Mouse (Mus musculus): ENCODE results near the gene Npy4r.

The Npy4r gene

DNA sequence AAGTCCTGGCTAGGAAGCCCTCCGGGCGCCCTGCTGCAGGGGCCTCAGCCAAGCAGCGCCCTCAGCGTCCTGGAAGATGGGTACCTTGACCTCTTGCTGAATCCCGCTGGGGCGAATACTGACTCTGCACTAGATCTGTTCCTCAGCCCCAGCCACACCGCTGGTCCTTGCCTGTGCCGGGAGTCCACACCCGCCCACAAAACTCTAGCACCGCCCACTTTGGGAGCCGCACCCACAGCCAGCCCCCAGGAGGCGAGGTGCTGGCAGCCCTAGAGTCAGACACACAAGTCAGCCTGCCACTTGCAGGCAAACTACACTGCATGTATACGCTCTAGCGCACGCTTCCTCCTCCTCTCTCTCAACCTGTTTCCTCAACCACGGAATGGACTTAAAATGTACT is at the start of gene Npy4r:
Gene Npy4r, minus strand, starts transcription at position 148 of the 400 bp plus-strand sequence.
- in situ Hi-C loops (cut with MboI), result no loop called here

DNA sequence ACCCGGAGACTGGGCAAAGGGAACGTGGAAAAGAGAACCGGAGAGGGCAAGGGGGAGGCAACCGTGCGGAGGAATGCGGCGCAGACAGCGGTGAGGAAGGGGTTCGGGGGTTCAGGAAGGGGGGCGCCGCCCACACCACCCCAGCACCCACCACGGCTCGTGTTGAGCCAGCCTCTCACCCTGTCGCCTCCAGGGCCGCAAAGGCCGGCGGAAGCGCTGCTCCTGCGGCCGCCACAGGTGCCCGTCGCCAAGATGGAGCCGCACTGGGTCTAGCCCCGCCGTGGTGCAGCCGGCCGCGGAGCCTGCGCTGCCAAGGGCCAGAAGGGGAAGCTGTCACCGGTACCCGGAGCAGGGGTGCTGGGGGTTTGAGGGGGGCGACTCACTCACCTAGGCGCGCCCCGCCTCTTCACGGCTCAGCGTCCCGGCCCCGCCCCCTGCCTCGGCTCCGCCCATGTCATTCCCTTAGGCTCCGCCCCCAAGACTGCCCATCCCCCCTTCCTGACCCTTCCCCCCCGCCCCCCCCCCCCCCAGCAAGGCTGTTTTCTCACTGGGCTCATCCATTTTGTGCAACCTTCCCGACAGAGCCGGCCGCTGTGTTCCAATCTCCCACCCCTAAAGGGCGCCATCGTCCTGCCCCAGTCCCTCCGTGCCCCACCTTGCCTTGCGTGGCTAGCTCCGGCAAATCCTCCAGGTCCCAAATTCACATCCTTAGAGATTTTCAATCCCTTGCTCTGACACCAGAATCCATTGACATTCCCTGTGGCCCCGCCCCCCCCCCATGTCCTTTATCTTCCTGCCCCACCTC is 49.1 kb upstream of the Npy4r start, which contains the start of gene Gprin2:
Gene Gprin2, minus strand, starts transcription at position 423 of the 805 bp plus-strand sequence.
- in situ Hi-C loops (cut with MboI), result no loop called here

DNA sequence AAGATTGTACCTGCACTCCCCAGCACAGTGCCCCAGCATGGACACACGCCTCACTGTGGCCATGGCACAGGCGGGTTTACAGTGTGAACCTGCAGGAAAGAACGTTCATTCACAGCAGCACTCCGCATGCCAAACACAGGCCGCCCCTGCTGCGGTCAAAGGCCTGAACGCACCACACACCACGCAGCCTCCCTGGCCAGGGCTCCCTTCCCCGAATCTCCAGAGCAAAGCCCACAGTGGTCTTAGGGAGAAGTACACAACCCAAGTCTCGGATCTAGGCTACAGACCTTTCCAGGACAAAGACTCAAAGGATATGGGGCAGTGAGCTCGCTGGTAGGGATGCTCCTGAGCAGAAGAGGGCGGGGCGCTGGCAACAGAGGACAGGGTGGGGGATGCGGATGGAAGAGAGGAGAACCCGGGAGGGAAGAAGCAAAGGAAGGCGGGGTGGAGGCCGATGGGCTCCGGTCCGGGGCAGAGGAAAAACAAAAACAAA is 48.5 kb upstream of the Npy4r start:
- in situ Hi-C loops (cut with MboI), result no loop called here

DNA sequence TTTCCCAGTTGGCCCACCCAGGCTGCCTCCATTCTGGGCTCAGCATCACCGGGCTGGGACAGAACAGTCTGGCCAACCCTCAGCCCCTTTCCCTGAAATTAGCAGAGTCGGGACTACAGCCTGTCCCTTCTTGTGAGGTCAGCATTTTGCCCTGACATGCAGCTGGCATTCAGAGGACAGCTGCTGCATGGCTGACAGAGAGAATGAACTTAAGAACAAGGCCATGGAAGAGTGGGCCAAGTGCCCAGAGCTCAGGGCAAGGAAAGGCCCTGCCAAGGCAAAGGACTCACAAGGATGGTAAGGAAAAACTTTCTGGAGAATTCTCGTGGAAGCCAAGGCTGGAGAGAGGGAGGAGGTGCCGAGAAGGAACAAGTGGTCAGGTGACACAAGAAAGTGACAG is 44.4 kb upstream of the Npy4r start:
- in situ Hi-C loops (cut with MboI), result no loop called here

DNA sequence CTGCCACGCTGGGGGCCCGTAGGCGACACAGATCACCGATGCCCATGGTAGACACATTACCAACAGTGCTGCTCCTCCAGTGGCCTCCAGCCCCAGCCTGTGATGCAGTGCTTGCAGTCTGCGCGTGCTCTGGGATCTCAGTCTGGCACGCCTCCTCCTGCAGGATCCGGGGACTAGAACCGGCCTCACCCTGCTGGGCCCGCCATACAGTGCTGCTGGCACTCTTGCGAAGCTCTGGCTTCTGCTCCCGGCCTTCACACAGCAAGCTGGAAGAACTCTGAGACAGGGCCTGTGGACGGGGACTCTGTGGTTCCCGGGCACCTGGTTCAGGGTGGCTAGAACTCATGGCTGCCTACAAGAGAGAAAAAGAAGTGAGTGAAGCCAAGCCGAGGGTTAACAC is 43.2 kb upstream of the Npy4r start:
- in situ Hi-C loops (cut with MboI), result no loop called here

DNA sequence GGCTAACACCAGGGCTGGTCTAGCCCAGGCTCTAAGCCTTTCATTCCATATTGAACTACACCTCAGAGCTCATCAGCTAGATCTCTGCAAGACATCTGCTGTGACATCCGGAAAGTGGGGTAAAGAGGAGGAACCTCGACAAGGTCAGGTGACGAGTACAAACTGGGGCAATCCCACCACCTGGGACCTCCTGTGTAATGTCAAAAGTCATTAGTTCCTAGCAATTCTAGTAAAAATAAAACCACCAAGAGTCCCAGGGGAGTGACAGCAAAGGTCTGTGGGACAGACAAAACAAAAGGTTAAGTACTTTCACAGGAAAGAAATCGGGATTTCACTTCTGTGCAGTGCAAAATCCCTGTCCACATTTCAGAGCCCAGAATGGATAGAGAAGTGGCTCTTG is 41.6 kb upstream of the Npy4r start:
- in situ Hi-C loops (cut with MboI), result no loop called here

DNA sequence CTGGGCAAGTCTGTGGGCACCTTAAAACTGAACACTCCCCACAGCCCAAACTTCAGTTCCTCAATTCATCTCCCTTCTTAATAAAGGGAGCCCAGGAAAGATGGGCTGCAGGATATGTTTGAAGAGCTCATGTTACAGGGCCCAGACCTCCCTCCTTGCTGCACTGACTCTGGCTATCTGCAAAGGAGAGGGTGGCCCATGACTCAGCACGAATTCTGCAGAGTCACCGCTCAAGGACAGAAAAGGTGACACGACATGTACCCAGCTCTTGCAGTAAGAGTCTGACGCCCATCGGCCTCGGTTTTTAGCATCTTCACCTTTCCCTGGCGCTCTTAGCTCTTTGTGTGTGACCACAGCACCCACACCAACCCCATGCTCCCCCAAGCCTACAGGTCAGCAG is 38.1 kb upstream of the Npy4r start:
- in situ Hi-C loops (cut with MboI), result no loop called here

DNA sequence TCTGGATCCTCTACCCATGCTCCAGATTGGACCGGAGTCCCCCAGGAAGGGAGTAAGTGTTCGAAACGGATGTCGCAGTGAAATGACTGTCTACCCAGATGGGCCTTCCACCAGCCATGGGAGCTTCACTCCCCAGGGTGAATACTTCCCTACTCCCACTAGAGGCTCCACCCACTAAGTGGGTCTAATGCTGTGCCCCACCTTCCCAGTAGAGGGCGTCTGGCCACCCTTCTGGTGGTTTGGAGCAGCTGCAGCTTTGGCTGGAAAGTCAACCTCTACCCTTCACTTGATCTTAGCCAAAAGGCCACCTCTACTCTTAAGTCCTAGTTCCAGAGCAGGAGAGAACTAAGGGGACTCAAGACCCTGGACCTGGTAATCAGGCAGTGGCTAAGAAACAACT is 36.3 kb upstream of the Npy4r start:
- in situ Hi-C loops (cut with MboI), result no loop called here

DNA sequence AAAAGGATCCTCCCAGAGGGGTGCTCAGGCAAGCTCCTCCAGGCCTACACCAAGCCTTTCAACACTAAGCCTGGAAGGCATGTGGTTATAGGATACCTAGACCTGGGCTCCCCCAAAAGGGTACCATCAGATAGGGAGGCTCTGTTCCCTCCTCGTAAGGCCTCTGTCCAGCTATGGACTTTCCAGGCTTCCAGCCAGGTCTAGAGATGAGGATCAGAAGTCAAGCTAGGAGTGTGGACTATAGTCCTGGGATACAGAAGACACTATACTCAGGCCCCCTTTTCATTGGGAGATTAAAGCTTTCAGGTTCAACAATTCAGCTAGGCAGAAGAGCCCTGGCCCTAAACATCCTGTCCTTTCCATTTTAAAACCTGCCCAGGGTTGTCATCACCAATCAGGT is 30.8 kb upstream of the Npy4r start:
- in situ Hi-C loops (cut with MboI), result no loop called here

DNA sequence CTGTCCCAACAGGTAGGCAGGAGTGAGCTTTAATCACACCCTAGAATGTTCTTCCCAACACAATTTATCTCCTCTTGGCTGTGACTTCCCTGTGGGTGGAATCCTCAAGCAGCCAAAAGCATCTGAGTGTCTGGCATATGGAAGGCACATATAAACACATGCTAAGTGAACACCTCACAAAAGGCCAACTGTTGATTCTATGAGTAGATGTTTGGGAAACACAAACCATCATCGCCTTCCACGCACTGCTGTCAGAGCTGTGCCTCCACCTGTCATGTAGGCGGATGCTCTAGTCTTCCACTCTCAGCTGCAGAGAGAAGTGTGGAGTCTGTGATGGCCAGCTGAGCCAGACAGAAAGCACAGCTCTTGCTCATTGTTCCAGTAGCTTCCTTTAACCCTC is 27.1 kb upstream of the Npy4r start:
- in situ Hi-C loops (cut with MboI), result no loop called here

DNA sequence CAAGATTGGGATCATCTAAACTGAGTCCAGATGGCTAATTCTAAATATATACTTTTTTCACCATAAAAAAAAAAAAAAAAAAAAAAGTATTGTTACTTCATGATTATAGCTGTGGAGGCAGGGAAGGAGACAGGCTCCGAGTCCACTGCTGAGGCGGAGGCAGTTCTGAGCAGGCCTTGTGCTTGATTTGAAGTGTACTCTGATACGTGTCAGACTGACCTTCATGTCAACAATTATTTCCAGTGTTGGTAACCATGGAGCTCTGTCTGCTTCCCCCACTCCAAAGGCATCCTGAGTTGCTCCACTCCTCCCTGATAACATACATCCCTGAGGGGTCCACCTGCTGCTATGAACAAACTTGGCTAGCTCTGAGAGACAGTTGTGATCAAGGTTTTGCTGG is 18.8 kb upstream of the Npy4r start:
- in situ Hi-C loops (cut with MboI), result no loop called here

DNA sequence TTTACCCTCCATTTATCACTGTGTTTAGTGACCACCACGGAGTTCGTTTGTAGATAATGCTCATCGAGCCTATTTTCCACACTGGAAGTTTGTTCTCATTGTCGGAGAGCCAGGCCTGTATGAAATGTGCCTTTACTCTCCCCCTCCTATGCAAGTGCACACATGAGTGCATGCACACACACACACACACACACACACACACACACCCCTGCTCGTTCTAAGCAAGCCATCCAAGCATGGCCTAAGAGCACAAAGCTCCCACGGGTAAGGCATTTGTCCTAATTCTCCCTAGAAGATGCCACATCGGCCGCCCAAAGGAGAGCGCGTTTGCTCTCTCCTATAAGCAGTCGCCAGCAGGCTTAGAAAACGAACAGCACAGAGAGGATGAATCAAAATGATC is 3.5 kb upstream of the Npy4r start:
- in situ Hi-C loops (cut with MboI), result no loop called here

DNA sequence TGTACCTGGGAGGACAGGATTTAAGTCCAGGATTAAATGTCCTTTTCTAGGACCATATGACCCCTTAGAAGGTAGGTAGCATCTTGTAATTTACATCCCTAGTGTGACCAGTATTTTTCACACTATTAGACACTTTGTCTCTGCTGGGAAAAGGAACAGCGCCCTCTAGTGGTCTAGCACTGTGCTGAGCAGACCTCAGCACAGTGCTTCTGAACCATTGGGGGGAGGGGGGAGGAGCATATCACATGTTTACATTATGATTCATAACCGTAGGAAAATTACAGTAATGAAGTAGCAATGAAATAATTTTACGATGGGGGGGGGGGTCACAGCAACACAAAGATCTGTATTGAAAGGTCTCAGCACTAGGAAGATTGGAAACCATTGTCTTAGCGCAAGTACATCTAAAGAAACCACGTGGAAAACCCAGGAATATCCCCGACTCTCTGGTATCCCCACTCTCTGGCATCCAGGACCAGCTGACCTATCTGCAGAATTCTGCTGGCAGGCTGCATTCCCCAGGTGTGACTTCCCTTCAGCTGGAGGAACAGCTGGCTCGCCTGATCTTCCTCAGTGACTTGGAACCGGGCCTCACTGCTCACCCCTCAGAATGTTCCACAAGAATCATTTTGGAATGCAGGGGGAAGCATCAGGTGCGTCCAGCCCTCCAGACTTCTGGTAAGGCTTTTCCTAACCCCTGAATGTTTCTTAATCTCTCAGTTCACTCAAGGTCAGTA is 2.5 kb upstream of the Npy4r start:
- in situ Hi-C loops (cut with MboI), result no loop called here

DNA sequence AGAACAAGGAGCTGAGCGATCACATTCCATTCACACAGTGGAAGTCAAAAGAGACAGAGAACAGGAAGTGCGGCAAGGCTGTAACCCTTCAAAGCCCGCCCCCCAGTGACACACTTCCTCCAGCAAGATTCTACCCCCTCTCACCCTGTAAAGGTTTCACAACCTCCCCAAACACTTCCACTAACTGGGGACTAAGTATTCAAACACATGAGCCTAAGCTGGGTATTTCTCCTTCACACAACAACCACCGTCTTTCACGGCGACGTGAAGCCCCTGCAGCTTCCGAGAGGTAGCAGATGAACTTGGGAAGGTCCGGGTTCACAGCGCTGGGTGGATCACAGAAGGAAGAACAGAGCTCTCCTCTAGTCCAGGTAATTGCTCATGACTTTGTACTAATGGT is 9.4 kb downstream of the Npy4r start:
- in situ Hi-C loops (cut with MboI), result no loop called here

DNA sequence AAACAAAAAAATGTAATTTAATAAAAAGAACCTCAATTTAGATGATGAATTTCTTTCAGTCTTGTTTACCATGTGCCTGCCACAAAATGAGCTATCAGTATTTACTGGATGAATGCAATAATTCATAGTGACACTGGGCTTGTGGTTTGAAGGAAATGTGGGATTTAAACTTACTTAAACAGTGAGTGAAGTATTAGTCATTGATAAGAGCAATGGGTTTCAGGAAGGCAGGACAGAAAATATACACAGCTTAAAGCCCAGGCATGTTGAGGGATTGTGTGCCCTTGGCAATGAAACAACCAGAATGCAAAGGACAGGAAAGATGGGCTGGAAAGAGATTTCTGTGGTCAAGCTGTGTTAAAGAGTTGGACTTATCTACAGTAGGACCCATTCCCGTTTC is 10.0 kb downstream of the Npy4r start:
- in situ Hi-C loops (cut with MboI), result no loop called here

DNA sequence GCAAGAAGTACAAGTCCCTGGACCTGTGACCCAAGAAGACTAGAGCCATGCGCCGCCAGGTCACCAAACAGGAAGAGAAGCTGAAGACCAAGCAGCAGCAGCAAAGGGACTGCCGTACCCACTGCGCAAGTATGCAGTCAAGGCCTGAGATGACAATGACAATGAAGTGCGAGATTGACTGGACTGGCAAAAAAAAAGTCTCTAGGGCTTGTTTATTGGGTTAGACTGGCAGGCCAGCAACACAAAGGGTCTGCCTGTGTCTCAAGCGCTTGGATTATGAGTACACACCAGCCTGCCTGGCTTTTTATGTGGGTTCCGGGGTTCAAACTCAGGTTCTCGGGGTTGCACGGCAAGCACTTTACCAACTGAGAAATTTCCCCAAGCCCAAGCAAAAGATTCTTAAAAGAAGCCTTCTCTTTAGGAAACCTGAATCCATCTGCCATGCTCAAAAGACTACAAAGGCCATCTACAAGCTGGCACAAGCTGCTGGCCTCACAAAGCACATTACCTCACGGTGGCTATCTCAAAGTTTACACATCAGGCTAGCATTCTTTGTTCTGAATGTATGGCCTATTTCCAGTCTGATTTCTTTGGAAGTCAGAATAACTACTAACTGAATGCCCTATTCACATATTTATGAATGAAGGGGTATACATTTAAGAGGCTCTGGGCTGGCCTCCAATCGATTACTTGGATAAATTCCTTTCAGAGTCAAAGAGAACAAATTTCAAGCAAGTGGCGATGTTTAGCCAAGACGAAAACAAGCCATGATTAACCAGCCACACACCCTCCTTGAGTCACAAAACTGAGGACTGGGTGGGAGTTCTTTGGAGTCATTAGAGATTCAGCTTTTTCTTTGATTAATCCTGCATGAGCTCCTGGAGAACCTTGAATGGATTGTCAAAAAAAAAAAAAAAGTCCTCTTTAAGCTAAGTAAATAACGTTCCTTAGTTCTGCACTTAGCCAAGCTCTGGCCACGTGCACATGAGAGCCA is 12.3 kb downstream of the Npy4r start:
- in situ Hi-C loops (cut with MboI), result no loop called here

DNA sequence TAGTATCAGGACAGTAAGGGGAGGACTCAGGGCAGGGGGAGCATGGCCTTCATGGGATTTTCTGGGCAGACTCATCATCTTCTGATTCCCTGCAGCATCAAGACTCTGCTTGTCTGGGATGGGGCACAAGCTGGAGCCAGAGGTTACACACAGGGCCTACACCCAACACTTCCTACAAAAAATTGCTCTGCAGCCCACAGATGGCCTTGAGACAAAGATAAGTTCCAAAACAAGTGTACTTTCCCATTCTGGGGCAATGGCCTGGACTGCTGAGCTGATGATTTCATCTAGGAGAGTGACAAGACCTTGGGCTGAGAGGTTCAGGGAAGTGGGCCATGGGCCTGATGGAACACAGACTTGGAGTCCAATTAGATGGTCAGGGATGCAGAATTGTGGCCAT is 16.9 kb downstream of the Npy4r start:
- in situ Hi-C loops (cut with MboI), result no loop called here

DNA sequence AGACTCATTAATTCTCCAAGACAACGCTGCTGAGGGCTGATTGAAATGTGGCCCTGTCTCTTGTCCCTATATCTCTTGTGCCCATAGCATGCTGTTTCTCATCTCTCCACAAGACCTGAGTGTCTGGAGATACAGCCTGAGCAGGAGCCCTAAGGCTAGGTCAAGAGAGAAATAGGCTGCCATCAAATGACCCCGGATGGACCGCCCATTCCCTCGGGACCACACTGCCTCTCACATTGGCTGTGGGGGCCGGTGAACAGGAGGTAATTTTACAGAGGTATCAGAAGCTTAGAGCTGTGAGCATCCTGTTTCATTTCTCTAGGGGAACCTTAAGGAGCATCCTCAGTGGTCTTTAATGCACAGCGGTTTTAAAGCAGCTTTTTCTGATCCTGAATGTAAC is 21.1 kb downstream of the Npy4r start:
- in situ Hi-C loops (cut with MboI), result no loop called here

DNA sequence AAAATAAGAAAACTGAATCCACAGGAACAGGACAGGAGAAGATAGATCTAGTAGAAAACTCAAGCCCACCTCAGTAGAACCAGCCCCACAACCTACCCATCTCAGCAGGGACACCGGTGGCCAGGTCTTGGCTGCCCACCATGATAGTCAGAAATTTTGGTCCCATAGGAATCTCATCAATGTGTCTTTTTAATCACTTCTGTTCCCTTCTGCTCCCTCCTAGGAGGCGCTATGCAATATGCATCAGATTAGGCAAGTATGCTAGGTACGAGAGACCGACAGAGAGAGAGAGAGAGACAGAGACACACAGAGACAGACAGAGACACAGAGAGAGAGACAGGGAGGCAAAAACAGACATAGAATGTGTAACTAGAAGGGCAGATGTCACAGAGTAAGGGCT is 30.6 kb downstream of the Npy4r start:
- in situ Hi-C loops (cut with MboI), result no loop called here

DNA sequence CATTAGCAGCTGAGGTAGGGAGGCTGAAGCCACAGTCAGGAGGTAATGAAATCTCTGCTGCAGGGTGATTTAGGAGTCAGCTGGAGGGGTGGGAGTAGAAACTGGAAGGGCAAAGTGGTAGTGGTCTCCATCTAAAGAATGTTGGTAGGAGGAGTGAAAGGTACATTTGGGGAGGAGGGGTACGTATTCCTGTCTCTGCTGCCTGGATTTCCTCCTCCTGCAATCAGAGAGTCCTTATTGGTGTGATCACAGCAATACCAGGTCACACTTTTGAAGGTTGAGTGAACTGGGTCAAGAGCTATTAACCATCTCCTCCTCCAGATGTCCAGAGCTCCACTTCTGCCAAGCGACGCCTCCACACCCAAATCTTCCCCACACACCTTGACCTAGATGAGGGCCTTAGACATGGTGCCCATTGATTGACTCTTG is 31.4 kb downstream of the Npy4r start:
- in situ Hi-C loops (cut with MboI), result no loop called here

DNA sequence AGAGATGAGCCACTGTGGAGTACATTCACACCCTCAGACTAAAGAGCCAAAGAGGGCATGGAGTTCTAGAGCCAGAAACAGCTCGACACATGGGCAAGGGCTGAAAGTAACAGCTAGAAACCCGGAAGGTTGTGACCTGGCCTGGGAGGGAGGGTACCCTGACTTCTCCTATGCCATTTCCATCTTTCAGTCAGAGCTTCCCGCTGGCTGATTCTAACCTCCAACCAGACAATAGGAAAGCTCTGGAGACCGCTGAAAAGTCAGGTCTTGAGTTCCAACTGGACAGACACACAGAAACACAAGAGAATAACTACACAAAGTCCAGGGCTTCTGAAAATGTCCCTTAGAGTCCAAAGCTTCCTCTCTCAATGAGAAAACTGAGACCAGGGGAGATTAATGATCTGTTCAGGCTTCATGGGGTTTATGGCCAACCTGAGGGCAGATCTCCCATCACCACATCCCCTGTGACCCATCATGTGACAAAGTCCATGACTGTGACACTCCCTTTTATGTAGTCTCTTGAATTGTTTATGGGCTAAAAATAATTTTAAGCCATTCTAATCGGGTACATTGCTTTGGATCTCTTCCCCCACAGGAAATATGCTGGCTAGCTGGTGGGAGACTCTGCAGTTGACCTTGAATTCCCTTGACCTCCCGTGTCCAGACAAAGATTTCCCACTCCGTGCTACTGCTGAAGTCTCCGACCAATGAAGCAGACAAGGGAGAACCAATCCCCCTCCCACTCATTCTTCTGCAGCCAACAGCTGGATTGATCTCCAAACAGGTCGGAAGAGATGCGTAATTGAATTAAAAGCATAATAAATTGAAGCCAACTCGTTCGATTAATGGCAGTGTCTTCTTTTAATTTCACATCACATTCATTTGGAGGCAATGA is 32.0 kb downstream of the Npy4r start:
- in situ Hi-C loops (cut with MboI), result no loop called here

All from mature B cell (primary cell).